Mouse (Mus musculus): ENCODE measurements around the gene Grin2a. TPM values are rescaled to one million over a fixed set of nuclear protein-coding genes. Genes with fewer than 3 reads are reported as not detected.

The Grin2a gene
- 1.7 and 2.7 TPM in 2 replicates for polyA plus RNA-seq (2015; fragmentation: Nextera tagmentation; extraction: Ambion mirVana)

DNA sequence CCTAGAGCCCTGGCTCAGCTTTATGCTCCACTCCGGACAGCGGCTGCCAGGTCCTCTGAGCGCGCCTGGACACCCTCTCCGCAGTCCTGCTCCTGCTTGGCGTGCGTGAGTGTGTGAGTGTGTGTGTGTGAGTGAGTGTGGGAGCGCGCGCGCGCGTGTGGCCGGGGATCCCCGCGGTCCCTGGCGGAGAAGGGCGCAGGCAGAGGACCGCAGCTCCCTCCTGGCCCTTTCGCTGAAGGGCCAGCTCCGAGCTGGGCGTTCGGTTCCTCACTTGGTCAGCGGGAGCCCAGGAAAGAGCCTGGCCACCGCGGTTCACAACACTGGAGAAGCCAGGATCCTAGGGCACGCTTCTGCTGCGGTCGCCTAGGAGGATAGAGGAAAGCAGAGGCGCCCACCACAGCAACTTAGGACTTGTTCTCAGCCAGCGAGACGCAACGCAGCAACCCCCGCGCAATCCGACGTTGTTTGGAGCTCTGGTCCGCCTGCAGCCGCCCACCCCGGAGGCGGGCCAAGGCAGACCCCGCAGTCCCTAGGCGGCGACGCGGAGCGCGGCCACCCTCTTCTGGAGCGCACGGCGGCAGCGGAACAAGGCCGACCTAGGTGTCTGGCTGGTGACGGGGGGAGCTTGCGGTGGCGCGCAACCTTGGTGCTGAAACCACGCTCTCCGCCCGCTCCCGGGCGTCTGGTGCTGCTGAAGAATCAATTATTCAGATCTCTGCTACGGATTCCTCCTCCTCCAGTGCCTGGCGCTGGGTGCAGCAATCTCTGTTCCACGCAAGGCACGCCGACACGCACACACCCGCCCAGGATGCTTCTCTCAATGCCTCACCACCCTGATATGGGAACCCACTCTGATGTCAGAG is at the start of gene Grin2a:
Grin2a (minus strand) TSS at position 610 of the 863 bp plus-strand sequence.
- H3K4me1 ChIP-seq = peaks cover 37% of the 10 kb centered on the region
- H3K9ac ChIP-seq = no peak within 1 kb of the TSS
- H3K27ac ChIP-seq = no peak within 1 kb of the TSS
- ATAC-seq (ENCODE audit: insufficient number of reproducible peaks, low FRiP score, low TSS enrichment, low read depth) = no peak
- H3K4me3 ChIP-seq = peak within 1 kb of the TSS; percentile 40
- H3K36me3 ChIP-seq = no peaks in the 10 kb centered on the region
- peak within 1 kb of the TSS; percentile 53 for H3K4me2 ChIP-seq
- H3K27me3 ChIP-seq = peaks cover 70% of the 10 kb centered on the region
- under 1% methylated on average over 69 of the region's 69 CpGs for WGBS
- no peaks in the 10 kb centered on the region for H3K9me3 ChIP-seq

DNA sequence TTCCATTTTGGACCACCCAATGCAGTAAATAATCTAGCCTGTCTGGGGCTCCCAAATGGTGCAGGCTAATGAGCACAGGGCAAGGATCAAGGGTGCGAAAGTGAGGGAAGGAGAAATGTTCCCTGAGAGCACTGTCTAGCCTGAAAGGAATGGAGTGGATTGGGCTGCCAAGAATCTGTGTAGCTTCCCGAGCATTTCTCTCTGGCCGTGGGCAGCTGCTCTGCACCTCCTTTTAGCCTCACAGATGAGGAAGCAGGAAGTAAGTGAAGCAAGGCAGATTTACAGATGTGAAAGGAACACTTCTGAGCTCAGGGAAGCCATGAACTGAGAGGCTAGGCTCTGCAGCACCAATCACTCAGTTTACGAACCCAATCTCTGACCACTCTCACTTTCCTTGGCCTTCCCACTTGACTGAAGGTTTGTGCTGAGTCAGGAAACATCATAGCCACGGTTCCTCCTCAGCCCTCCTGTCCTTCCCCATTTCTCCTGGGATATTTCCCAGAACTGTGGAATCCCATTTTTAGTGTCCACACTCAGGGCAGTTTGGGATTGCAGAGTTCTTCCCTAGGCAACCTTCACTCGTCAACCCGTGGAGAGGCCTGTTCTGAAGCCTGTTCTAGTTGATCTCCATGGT is 40.3 kb upstream of the Grin2a start:
- no peak overlapping the region for H3K27ac ChIP-seq

DNA sequence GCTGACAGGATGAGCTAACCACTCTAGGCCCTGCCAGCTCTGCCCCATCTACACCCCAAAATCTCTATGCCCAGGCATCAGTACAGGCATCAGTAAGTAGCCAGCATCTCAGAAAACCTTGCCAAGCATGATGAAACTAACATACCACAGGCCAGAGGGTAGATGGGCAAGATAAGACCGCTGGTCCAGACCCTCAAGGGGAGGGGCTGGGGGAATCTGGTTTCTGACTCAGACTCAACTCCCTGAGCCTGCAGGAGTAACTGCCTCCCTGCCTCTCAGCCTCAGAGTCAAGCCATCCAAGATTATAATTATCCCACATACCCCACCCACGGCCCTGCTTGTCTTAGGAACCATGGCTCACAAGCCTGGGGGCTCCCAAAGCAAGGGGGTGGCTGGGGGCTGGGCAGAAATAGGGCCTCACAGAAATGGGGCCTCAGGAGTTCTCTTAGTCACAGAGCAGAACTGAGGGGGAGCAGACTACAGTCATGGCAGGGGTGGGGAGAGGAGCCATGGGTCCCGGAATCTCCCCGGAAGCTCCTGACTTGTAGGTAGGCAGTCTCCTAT is 38.1 kb upstream of the Grin2a start:
- Histone ChIP-seq H3K4me3 (no peak overlapping the region), H3K4me2 (no peak overlapping the region), H3K4me1 (no peaks in the 10 kb centered on the region), H3K27me3 (no peaks in the 10 kb centered on the region), H3K36me3 (no peaks in the 10 kb centered on the region), H3K27ac (no peak overlapping the region), H3K9ac (no peak overlapping the region), H3K9me3 (no peaks in the 10 kb centered on the region)
- ATAC-seq (ENCODE audit: insufficient number of reproducible peaks, low FRiP score, low TSS enrichment, low read depth) = no peak
- 65% methylated on average over 4 of the region's 4 CpGs for WGBS

More for the DNA sequence above, 40.3 kb upstream of the Grin2a start:
- no peaks in the 10 kb centered on the region for H3K9me3 ChIP-seq
- H3K27me3 ChIP-seq = no peaks in the 10 kb centered on the region
- H3K4me3 ChIP-seq = no peak overlapping the region
- no peaks in the 10 kb centered on the region for H3K36me3 ChIP-seq
- no peak for ATAC-seq (ENCODE audit: insufficient number of reproducible peaks, low FRiP score, low TSS enrichment, low read depth)
- H3K9ac ChIP-seq = no peak overlapping the region
- 73% methylated on average over 7 of the region's 7 CpGs for WGBS
- H3K4me2 ChIP-seq = no peak overlapping the region
- no peaks in the 10 kb centered on the region for H3K4me1 ChIP-seq

DNA sequence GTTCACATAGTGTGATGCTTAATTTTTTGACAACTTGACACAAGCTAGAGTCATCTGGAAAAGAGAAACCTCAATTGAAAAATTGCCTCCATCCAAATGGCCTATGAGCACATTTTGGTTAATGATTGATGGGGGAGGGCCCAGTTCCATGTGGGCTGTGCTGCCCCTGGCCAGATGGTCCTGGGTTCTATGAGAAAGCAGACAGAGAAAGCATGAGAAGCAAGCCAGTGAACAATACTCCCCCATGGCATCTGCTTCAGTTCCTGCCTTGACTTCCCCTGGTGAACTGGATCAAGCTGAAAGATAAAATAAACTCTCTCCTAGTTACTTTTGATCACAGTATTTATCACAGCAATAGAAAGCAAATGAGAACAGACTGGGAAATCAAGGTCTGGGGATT is 36.5 kb upstream of the Grin2a start:
- no peak for ATAC-seq (ENCODE audit: insufficient number of reproducible peaks, low FRiP score, low TSS enrichment, low read depth)
- H3K36me3 ChIP-seq = no peaks in the 10 kb centered on the region
- no peaks in the 10 kb centered on the region for H3K9me3 ChIP-seq
- H3K4me3 ChIP-seq = no peak overlapping the region
- H3K27me3 ChIP-seq = no peaks in the 10 kb centered on the region
- H3K27ac ChIP-seq = no peak overlapping the region
- H3K4me1 ChIP-seq = no peaks in the 10 kb centered on the region
- H3K4me2 ChIP-seq = no peak overlapping the region
- H3K9ac ChIP-seq = no peak overlapping the region

DNA sequence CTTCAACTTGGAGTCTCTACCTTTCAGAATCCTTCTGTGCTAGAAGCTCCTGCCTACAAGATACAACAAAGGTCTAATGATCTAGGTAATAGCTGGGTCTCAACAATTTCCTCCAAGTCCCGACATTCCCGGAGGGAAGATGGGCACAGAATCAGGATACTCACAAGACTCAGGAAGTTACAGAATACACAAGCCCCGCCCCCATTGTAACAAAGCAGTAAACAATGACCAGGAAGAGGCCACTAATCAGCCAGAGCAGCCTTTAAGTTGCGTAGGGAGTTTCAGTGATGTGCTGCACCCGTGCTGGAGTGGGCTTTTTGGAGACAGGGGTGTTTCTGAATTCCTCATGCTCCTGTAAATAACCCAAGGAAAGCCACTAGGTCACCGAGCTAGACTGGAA is 31.4 kb upstream of the Grin2a start:
- Histone ChIP-seq H3K4me1 (no peaks in the 10 kb centered on the region), H3K27me3 (no peaks in the 10 kb centered on the region), H3K4me3 (no peak overlapping the region), H3K36me3 (no peaks in the 10 kb centered on the region), H3K4me2 (no peak overlapping the region), H3K9ac (no peak overlapping the region), H3K9me3 (no peaks in the 10 kb centered on the region), H3K27ac (no peak overlapping the region)
- ATAC-seq (ENCODE audit: insufficient number of reproducible peaks, low FRiP score, low TSS enrichment, low read depth) = no peak
- 75% methylated on average over 6 of the region's 6 CpGs for WGBS

DNA sequence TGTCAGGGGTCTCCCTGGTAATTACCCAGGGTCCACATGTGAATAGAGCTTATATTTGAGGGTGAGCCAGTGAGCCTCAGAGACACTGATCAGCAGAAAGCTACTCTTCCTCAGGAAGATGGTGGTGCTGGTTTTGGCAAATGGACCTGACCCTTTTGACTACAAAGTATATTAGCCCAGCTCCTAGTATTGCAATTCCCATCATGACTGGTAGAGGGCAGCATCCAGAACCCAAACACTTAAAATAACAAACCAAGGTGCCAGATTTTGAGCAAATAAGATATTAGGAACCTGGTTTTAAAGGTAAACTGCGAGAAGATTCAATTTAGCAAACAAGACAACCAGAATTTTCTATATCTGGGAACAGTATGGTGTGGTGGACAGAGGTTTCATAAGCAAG is 14.4 kb upstream of the Grin2a start:
- ATAC-seq (ENCODE audit: insufficient number of reproducible peaks, low FRiP score, low TSS enrichment, low read depth) = no peak
- no peaks in the 10 kb centered on the region for H3K4me1 ChIP-seq
- no peak overlapping the region for H3K4me3 ChIP-seq
- H3K9ac ChIP-seq = no peak overlapping the region
- H3K9me3 ChIP-seq = no peaks in the 10 kb centered on the region
- H3K4me2 ChIP-seq = no peak overlapping the region
- 61% methylated on average over 1 of the region's 1 CpGs for WGBS
- H3K36me3 ChIP-seq = no peaks in the 10 kb centered on the region
- no peak overlapping the region for H3K27ac ChIP-seq
- H3K27me3 ChIP-seq = no peaks in the 10 kb centered on the region

DNA sequence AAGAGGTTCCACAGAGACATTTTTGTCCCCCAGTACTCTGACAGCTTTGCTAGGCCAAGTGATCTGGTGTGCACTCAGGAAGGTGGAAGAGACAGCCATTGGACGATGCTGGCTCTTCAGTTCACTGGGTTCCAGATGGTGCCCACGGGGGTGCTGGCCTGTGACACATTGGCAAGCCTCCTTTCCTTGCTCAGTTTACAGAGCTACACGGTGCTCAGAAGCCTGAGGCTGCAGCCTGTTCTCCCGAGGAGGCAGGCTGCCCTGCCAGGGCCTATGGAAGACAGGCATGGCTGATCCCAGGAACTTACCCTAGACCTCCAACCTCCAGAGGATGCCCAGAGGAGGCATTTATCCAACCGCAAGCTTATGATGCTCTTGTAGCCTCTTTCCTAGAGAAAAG is 10.2 kb upstream of the Grin2a start:
- H3K36me3 ChIP-seq = no peaks in the 10 kb centered on the region
- no peak overlapping the region for H3K9ac ChIP-seq
- H3K4me2 ChIP-seq = no peak overlapping the region
- peaks cover 4% of the 10 kb centered on the region; the same call in 1 of the 2 replicates for H3K27me3 ChIP-seq
- WGBS = 74% methylated on average over 5 of the region's 5 CpGs
- ATAC-seq (ENCODE audit: insufficient number of reproducible peaks, low FRiP score, low TSS enrichment, low read depth) = no peak
- H3K27ac ChIP-seq = no peak overlapping the region
- no peaks in the 10 kb centered on the region for H3K4me1 ChIP-seq
- no peaks in the 10 kb centered on the region for H3K9me3 ChIP-seq
- no peak overlapping the region for H3K4me3 ChIP-seq

DNA sequence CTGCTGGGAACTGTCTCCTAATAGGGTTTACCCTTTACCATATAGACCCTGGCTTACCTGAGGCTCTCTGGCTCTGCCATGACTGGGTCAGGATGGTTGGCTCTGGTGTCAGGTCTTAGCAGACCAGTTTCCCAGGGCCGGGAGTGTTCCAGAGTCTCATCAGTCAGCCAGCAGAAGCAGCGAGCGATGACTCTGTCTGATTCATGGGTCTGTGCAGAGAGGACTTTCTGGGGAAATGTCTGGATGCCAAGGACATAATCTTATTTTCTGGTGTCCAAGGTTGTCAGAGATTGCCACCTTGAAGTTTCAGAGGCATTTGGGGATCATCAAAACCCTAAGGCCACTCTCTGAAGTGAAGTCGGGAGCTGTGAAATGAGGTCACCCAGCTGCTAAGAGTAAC is 8.7 kb upstream of the Grin2a start:
- H3K36me3 ChIP-seq = no peaks in the 10 kb centered on the region
- no peaks in the 10 kb centered on the region for H3K4me1 ChIP-seq
- H3K9ac ChIP-seq = no peak overlapping the region
- 86% methylated on average over 4 of the region's 4 CpGs for WGBS
- H3K27me3 ChIP-seq = peaks cover 4% of the 10 kb centered on the region; the same call in 1 of the 2 replicates
- H3K4me3 ChIP-seq = no peak overlapping the region
- no peak overlapping the region for H3K27ac ChIP-seq
- H3K4me2 ChIP-seq = no peak overlapping the region
- no peaks in the 10 kb centered on the region for H3K9me3 ChIP-seq
- no peak for ATAC-seq (ENCODE audit: insufficient number of reproducible peaks, low FRiP score, low TSS enrichment, low read depth)

DNA sequence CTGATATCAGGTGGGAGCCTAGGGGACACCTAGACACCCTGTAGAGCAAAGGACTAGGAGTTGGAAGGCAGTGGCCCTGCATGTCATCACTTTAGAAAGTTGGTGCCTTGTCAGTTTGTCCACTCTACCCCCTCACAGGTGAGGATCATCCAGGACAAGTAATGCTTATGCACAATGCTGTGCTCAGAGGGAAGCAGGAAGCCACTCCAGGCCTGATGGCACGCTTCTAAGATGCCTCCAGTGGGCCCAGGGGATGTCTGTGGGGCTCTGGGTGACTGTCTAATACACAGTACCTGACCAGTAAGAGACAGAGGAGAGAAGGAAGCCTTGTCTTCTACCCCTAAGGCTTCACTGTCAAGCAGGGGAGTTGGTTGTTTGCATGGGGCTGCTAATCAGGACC is 7.6 kb upstream of the Grin2a start:
- Histone ChIP-seq H3K27me3 (peaks cover 4% of the 10 kb centered on the region; the same call in 1 of the 2 replicates), H3K4me2 (no peak overlapping the region), H3K36me3 (no peaks in the 10 kb centered on the region), H3K27ac (no peak overlapping the region), H3K9me3 (no peaks in the 10 kb centered on the region), H3K4me3 (no peak overlapping the region), H3K4me1 (no peaks in the 10 kb centered on the region), H3K9ac (no peak overlapping the region)
- no peak for ATAC-seq (ENCODE audit: insufficient number of reproducible peaks, low FRiP score, low TSS enrichment, low read depth)
- WGBS = 45% methylated on average over 1 of the region's 1 CpGs

DNA sequence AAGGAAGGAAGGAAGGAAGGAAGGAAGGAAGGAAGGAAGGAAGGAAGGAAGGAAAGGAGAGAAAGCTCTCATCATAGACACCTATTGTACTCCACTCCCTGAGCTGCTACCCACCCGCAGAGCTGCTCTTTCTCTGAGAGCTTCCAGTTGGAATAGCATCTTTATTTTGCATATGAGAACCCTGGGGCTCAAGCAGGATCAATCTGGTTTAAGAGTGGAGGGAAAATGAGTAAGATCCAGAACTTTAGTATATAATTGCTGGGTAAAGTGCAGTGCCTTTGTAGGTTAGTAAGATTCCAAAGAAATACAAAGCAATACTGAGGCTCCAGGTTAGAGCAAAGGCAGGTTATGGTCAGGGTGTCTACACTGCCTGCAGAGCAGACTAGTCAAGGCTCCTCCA is 6.2 kb upstream of the Grin2a start:
- 33% methylated on average over 1 of the region's 1 CpGs for WGBS
- Histone ChIP-seq H3K36me3 (no peaks in the 10 kb centered on the region), H3K4me2 (no peak overlapping the region), H3K27ac (no peak overlapping the region), H3K27me3 (peaks cover 10% of the 10 kb centered on the region), H3K9ac (no peak overlapping the region), H3K4me3 (no peak overlapping the region), H3K4me1 (no peaks in the 10 kb centered on the region), H3K9me3 (no peaks in the 10 kb centered on the region)
- no peak for ATAC-seq (ENCODE audit: insufficient number of reproducible peaks, low FRiP score, low TSS enrichment, low read depth)

DNA sequence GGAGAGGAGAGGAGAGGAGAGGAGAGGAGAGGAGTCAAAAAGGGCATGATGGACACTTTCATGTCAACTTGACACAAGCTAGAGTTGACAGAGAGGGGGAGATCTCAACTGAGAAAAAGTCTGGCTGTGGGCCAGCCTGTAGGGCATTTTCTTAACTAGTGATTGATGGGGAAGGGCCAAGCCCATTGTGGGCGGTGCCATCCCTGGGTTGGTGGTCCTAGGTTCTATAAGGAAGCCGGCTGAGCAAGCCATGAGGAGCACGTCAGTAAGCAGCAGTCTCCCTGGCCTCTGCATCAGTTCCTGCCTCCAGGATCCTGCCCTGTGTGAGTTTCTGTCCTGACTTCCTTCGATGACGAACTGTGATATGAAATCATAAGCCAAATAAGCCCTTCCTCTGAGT is 4.6 kb upstream of the Grin2a start:
- H3K27ac ChIP-seq = no peak overlapping the region
- H3K4me2 ChIP-seq = no peak overlapping the region
- H3K27me3 ChIP-seq = peaks cover 27% of the 10 kb centered on the region
- H3K36me3 ChIP-seq = no peaks in the 10 kb centered on the region
- H3K9me3 ChIP-seq = no peaks in the 10 kb centered on the region
- H3K9ac ChIP-seq = no peak overlapping the region
- 54% methylated on average over 5 of the region's 5 CpGs for WGBS
- H3K4me3 ChIP-seq = no peak overlapping the region
- no peak for ATAC-seq (ENCODE audit: insufficient number of reproducible peaks, low FRiP score, low TSS enrichment, low read depth)
- peaks cover 8% of the 10 kb centered on the region for H3K4me1 ChIP-seq

DNA sequence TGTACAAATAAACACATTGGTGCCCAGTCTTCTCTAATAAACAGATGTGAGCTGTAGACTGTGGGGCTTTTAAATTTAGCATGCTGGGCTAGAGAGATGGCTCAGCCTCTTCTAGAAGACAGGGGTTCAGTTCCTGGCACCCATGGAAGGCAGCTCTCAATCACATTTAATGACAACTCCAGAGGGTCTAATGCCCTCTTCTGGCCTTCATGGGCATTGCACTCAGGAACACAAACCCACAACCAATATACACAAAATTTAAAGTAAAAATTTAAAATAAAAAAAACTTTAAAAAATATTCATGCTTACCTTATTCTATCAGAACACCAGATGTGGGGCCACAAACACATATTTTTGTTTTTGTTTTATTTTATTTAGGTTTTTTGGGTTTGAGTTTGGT is 2.6 kb upstream of the Grin2a start:
- H3K9me3 ChIP-seq = no peaks in the 10 kb centered on the region
- no peak overlapping the region for H3K4me3 ChIP-seq
- ATAC-seq (ENCODE audit: insufficient number of reproducible peaks, low FRiP score, low TSS enrichment, low read depth) = no peak
- no peak overlapping the region for H3K27ac ChIP-seq
- H3K4me1 ChIP-seq = peaks cover 28% of the 10 kb centered on the region
- no peaks in the 10 kb centered on the region for H3K36me3 ChIP-seq
- peaks cover 44% of the 10 kb centered on the region for H3K27me3 ChIP-seq
- no peak overlapping the region for H3K4me2 ChIP-seq
- H3K9ac ChIP-seq = no peak overlapping the region

All from limb, embryonic 15.5 days (tissue).